Mouse (Mus musculus): ENCODE measurements at regions not wholly inside any gene's neighbourhood (a gene's known extent, or its start where the extent isn't known, plus 50 kb on each side); places are given as distances from the start of the nearest gene placed in this dataset.

- TF ChIP-seq CHD1 (IDR thresholded peaks at IDR 0.05; ENCODE audit: low read depth, low read length), result no peak
- peak in 2 of 3 experiments; percentile 2 to 25; a peak in 1 of 6 replicates for TF ChIP-seq CTCF (IDR thresholded peaks at IDR 0.05 in 2 of 3, conservative IDR thresholded peaks at IDR 0.05 in 1 of 3; ENCODE audit: control insufficient read depth in 1 of 3, insufficient read depth in 1 of 3, low read depth in 2 of 3, low read length in 3 of 3, poor library complexity in 1 of 3, severe bottlenecking in 1 of 3)
- TF ChIP-seq POLR2A (IDR thresholded peaks at IDR 0.05; ENCODE audit: control insufficient read depth in 1 of 2, insufficient read depth in 1 of 2, low read depth in 1 of 2, low read length in 2 of 2, poor library complexity in 1 of 2), result no peak
- TF ChIP-seq MYB (IDR thresholded peaks at IDR 0.05; ENCODE audit: low read depth, low read length), result no peak
- no peak for TF ChIP-seq GABPA (IDR thresholded peaks at IDR 0.05; ENCODE audit: low read depth, low read length)
- TF ChIP-seq MEF2A (IDR thresholded peaks at IDR 0.05; ENCODE audit: extremely low read depth, insufficient replicate concordance, low read depth, low read length, poor library complexity, severe bottlenecking), result no peak
- no peak for TF ChIP-seq ELF1 (IDR thresholded peaks at IDR 0.05; ENCODE audit: low read depth, low read length)
- TF ChIP-seq SIN3A (IDR thresholded peaks at IDR 0.05; ENCODE audit: low read length), result no peak
- no peak for TF ChIP-seq TBP (IDR thresholded peaks at IDR 0.05; ENCODE audit: low read depth, low read length)
- no peak for TF ChIP-seq TCF12 (IDR thresholded peaks at IDR 0.05; ENCODE audit: low read depth, low read length)
Observed at GRCm38 (mm10) chr2:173344221-173344620, 67.9 kb upstream of the Pmepa1 start.
